Mouse (Mus musculus): Measurements from ENCODE around the gene Pnrc1.
A peak's percentile ranks its signal among the peaks of the same experiment; 100 is the strongest.

Pnrc1 gene

DNA sequence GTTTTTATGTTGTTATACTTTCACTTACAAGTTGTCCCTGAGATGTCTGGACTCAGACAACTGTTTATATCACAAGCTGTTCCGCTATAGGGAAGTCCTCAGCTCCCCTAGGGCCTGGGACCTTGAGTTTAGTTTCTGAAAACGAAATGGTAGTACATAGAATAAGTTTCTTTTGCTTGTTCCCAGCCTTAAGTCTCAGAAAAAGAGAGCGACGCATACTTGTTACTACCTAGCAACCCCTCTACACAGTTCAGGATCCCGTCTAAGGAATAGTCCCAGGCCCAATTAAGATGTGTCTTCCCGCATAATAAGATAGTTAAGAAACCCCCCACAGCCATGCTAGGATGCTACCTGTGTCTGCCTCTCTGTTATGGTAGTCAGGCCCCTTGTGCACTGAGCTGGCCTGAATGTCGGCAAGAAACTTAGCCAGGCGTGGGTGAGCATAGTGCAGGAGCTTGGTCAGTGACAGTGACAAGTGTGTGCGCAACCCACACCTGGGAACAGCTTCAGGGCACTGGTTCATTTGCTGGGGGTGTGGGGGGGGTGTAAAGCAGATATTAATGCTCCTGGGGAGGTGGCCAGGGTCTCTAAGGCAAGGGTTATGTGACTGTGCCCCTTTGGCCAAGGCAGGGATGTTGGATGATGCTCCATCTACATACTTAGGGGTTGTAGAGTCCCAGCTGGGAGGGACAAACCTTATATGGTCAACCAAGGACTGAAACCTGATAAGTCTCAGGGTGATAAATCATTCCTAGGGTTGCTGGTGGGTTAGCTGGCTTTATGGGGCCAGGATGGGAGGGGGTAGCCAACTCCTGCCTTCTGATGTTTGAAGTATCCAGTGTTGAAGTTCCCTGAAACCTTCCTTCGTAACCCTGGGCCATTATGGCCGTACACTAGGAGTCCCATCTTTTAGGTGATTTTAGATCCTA, 19.3 kb downstream of the Pnrc1 start:
- no peak for DNase-seq

DNA sequence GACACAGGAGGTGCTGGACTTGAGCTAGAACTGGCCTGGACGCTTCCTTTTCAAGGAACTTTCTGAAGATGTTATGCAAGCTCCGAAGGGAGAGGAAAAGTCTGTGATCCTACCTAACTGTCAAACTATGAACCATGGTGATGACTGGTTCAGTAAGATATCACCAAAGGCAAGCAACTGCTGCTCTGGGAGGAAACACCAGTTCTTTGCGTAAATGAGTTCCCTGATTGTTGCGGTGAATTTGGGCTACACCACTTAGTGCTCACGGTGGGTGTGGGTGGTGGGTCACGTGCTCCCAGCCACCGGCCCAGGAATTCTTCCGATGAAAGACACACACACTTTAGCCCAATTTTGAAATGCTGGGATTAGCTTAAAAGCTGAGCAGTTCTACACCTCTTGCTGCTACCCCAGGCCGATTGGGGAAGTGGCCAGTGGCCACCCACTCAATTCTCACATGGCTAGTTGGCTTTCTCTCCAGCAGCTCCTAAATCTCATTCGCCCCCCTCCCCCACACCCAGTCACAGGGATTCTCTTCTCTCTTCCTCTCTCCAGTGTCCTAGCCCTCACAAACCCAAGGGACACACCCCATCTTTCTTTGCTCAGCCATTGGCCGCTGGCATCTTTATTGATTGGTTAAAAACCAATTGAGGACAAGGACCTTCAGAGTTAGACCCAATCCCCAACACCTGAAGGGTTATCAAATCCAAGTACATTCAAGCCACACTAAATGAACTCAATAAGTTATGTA, 24.8 kb downstream of the Pnrc1 start:
- peak; percentile 55 for DNase-seq

DNA sequence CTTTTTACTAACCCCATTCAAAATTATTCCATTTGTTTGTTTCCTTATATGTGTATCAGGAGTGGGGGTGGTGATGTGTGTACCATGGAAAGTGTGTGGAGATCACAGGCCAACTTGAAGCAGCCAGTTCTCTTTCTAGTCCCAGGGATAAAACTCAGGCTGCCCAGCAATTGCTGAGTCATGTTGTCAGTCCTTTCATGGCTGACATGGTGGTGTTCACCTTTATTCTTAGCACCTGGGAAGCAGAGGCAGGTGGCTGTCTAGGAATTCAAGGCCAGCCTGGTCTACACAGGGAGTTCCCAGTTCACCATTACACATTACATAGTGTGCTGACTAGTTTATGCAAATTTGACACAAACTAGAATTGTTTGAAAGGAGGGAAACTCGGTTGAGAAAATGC, 27.1 kb downstream of the Pnrc1 start:
- no peak for DNase-seq

DNA sequence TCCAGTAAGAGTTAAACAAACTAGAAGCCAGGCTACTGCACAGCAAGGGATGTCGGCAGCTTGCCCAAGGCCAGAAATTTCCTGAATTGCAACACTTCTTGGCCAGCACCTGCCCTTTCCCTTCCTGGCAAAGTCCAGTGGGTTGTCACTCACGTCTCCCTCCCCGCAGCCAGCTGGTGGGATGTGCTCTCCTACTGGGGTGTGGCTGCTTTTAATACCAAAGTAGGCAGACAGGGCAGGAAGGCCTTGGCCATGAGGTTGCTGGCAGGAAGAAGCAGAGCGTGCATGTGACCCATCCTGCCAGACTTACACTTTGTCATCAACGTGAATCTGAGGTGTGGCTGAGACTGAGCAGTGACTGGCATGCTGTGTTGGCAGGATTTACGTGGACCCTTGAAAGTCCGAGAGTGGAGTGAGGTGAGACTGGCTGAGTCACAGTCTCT, 28.6 kb downstream of the Pnrc1 start:
- peak; percentile 96 for DNase-seq

DNA sequence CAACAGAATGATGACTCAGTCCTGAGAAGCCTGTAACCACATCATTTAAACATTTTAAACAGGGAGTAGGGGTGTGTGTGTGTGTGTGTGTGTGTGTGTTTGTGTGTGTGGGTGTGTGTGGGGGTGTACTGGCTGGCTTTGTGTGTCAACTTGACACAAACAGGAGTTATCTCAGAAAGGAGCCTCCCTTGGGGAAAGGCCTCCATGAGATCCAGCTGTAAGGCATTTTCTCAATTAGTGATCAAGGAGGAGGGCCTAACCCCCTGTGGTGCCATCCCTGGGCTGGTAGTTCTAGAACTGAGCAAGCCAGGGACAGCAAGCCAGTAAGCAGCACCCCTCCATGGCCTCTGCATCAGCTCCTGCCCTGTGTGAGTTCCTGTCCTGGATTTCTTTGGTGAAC, 29.7 kb downstream of the Pnrc1 start:
- DNase-seq, result no peak

DNA sequence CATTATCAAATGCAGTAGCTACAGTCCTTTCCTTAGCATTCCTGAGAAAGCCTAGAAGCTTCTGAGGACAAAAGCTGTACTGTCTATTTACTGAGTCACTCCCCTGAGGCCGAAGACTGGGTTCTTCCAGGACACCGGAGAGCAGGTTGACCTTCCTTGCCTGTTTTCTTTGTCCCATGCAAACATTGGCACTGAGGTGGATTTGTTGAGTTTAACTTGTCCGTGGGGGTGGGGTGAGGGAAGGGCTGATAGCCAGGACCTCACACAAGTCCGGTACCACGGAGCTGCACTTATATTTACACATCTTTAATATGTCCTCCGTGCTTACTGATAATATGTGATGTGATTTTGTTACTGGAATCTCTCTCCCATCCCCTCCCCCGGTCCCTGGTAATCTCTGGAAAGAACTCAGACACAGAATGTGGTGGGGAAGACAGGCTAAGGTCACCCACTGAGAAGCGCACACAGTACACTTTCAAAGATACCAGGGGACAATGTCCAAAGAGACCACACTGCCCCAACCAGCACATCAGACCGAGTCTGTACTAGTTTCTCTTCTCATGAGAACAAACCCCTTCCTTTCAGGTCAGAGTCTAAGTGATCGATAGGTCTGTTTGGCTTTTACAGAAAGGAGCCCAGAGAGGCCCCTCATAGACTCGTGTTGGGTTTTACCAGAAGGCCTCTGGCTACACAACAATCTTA, 32.5 kb downstream of the Pnrc1 start:
- no peak for DNase-seq

DNA sequence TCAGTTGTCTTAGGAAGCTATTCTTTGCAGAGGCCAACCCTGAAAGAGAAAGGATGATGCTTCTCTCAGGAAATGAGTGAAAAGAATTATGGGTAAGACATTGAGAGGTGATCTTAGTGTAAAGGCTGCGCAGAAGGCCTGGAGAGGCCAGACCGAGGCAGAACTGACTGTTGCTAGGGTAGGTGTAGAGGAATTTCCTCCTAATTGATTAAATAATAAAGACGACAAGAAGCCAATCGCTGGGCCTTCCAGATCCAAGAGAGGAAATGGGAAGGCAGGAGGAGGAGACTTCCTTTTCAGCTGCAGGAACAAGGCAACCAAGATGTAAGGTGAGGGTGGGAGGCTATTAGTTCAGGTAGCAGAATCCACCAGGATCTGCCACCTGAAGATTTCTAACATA, 35.3 kb downstream of the Pnrc1 start:
- no peak for DNase-seq

DNA sequence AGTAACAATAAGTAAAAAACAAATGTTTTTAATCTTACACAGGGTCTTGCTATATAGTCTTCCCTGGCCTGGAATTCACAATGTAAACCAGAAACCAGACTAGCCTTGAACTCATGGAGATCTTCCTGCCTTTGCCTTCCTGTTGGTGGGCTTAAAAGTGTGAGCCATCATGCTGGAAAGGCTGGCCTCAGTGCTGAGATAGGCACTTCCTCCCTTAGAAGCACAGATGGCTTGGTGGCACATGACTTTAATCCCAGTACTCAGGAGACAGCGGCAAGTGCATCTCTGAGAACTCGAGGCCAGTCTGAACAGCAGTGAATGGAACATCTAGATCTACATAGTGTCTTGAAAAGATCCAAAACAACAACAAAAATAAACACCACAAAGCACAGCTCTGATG, 39.1 kb downstream of the Pnrc1 start:
- DNase-seq, result no peak

DNA sequence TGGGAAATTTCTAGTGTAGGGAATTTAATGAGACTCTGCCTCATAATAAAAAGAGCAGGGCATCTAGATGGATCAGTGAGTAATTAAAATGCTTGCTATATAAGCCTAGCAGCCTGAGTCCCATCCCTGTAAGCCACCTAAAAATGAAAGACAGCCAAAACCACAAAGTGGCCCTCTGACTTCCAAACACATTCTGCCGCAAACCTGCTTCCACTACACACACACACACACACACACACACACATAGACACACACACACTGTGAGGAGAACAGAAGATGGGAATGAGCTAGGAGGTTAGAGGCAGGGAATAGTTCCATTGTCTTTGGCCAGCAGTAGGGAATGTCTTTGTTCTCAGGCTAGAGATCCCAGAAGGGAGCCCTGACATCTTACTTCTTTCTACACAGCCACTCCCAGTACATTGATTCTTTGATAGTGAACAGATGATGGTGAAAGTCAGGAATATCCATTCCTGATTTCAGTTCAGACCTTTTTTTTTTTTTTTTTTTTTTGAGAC, 40.2 kb downstream of the Pnrc1 start:
- no peak for DNase-seq

DNA sequence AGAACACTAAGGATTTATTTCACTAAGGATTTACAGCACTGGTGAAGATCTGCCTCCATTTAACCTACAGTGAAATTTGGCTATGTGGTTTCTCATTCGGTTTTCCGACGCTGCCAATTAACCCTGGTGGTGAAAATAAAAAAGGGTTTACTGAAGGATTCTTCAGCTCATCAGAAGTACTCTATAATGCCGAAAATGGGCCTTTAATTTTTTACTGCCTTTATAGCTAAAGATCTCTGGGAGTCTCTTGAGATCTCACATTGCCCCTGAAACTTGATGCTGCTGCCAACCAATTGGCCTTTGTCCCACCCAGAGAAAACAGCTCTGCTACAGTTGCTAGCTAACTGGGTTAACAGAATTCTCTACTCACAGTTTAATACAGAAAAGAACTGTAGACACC, 41.0 kb downstream of the Pnrc1 start:
- no peak for DNase-seq

DNA sequence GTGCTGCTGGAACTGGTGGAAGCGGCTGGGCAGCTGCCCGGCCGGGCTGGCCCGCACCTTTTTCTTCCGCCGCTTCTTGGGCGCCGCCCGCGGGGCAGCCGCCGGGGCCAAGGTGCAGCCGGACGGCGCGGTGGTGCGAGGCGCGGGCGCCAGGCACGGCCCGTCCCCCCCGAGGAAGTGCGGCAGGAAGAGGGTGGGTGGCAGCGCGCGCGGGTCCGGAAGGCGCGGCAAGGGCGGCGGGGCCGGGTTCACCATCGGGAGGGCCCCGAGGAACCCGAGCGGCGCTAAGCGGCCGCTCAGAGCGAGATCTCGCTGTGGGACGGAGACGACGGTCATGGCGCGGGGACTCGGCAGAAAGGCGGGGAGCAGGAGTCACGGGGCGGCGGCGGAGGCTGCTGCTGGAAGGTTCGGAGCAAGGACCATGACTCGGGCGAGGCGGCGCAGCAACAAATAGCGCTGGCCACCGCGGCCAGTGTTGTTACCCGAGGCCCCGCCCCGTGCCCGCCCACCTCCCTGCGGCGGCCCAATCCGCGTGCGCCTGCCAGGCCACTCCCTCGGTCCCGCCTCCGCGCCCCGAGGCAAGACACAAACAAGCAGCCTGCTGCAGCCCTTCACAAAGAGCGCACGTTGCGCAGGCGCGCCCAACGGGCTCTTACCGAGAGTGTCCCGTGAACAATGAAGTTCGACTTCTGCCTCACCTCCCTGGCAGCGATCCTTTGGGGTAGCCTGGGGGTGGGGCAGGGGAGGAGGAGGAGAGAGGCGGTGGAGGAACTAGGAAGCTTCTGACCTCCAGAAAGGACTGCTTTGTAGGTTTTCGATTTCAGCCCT, 41.7 kb downstream of the Pnrc1 start:
- DNase-seq, result peak; percentile 99

DNA sequence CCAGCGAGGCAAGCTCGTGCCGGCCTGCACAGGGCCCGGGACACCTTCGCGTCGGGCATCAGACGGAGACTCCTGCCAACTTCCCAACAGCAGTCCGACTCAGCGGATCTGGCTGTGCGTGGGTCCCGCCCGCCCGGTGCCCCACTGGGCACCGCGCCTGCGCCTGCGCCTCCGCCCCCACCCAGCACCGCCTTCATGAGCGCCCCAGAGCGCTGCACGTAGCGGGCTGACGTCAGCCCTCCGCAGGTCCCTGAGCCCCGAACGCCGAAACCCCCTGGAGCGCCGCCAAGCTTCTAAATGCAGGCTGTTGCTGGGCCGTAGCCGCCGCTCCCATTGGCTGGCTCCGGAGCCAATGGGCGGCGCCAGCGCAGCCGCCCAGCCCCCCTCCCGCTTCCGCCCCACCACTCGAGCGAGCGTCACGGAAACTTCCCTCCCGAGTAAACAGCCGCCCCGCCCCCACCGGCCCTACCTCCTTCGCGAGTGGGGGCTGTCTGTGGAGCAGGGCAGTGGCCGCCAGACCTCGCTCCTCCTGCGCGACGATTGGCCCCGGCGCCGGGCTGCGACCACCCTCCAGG, 42.4 kb downstream of the Pnrc1 start:
- peak; percentile 99 for DNase-seq

DNA sequence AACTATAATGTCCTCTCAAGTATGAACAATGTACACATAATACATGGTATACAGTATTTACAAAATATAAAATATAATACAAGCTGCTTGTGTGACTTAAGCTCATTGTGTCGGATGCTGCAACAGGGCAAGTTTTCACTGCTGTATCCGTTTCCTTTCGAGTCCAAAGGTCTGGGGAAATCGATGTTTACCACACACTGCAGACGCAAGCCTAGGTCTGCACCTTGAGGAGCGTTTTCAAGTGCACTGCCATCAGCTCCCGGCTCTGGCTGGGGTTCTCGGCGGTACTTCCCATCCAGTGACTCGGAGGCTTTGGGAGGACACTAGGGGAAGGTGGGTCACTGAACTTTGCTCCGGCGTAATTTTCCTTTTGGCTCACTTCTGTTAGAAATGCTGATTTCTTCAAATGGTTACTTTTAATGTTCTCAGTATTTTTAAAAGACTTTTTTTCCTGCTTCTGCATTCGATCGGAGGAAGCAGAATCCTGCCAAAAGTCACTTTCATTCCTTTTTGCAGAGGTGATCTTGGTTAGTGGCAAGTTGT, 44.0 kb downstream of the Pnrc1 start:
- no peak for DNase-seq

DNA sequence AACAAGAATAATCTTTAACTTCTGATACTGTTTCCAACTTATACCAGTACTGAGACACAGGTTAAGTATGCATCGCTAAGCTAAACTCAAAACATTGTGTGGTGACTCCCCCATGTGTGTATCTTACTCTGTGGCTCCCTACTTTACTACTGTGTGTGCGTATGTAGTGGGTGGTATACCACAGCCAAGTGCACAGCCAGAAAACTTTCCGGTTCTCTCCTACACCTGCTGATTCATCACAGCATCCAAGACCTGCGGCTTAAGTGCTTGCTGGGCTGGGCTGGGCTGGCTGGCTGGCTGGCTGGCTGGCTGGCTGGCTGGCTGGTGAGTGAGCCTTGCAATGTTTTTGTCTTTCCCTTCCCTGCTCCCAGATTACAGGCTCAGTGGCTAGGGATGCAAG, 46.0 kb downstream of the Pnrc1 start:
- DNase-seq, result no peak

DNA sequence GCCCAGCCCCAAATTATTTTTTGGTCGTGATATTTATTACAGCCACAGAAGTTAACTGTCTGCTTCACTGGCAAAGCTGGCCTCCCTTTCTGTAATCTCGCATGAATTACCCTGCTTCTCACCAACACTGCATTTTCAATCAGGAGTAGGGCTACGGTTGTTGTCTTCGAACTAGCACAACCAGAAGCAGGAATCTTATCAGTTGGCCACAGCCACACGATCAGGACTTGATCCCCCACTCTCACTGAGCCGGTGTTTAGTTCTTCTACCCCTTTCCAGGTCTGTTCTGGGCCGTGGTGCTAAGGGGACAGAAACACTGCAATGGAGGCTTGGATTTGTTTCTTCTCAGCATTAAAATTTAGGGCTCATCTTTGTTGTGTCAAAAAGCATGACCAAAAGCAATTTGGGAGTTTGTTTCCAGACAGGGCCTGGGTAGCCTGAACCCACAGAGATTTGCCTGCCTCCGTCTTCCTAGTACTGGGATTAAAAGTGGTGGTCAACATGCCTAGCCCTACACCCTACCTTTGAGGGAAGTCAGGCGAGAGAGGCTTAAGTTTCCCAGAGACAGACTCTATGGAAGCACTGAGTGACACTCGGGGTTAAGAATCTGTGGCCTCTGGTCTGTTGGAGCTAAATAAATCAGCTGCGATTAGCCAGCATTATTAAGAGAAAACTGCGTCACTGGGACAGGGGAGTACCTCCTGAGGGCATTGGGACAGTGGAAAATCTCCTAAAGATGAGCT, 46.8 kb downstream of the Pnrc1 start:
- no peak for DNase-seq

DNA sequence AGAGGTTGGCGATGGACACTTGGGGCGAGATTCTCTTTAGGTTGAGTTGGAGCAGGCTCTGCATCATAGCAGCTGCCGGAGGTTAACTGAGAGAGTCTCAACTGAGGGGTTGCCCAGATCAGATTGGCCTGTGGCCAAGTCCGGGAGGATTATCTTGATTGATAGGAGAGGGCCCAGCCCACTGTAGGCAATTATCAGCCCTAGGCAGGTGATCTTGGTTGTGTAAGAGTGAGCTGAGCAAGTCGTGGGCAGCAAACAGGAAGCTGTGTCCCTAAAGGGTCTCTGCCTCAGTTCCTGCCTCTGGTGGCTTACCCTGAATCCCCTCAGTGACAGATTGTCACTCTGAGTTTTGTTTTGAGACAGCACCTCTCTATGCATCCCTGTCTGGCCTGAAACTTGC, 47.4 kb downstream of the Pnrc1 start:
- no peak for DNase-seq

DNA sequence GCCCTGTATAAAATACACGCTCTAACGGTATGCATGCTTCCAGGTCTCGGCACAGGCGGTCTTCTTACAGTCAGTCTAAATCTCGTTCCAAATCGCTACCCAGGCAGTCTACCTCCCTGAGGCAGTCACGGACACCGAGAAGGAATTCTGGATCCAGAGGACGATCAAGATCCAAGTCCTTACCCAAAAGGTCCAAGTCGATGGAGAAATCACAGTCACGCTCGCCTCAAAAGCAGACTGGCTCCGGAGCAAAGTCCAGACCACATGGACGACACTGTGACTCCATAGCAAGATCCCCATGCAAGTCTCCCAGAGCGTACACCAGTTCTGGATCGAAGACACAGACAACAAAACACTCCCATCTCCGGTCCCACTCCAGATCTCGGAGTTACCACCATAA, 59.1 kb downstream of the Pnrc1 start:
- DNase-seq, result no peak

DNA sequence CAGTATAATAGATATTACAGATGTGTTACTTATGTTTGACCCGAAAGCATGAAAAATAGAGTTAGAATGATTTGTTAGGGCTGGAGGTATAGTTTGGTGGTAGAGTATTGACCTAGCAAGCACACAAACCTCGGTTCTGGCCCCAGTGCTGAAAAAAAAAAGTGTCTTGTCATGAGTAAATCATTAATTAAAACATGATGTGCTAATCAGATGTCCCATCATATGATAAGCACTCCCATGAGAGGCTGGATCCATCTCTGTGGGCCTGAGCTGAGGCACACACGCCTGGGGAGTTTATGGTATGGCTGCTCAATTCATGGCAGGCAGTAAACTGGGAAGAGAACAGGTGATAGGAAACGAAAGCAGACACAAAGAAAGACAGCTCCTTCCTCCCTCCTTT, 60.3 kb downstream of the Pnrc1 start:
- no peak for DNase-seq

DNA sequence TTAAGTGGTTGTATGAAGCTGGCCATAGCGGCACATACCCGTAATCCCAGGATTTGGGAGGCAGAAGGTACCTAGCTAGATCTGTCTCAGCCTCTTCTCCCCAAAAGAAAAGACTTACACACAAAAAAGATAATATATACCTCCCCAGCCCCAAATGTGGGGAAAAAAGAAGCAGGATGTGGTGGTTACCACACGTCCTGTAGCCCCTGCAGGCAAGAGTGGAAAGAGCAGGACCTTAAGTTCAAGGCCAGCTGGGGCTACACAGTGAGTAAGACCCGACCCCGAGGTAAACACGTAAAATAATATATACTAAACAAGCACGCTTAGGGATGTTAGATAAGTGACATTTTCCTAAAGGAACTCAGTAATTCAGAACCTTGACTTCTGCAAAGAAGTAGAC, 62.8 kb downstream of the Pnrc1 start:
- no peak for DNase-seq

DNA sequence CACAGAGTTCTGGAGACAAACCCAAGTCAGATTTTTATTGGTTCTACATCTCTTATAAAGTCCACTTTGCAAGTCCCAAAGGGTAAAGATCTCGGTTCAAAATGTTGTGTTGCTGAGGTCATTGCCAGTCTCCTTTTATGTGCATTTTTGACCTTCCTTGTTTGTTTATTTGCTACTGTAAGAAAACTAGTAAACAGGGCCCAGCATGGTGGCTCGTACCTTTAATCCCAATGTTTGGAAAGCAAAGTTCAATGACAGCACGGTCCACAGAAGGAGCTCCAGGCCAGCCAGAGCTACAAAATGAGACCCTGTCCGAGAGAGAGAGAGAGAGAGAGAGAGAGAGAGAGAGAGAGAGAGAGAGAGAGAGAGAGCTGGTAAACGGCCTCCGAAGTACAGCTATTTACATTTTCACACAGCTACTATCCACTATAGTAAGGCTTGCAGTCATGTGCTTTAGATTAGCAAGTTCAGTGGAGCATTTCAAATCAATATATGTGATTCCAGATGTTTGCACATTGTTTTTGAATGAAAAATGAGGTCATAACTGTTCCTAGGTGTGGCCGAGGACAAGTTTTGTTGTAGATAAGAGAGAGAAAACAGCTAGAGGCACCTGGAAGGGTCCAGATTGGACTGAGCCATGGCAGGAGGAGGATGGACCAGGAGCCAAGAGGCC, 65.8 kb downstream of the Pnrc1 start:
- DNase-seq, result no peak

All from lung, postnatal 36 days (tissue).